Mouse (Mus musculus) monocyte, adult 5-6 weeks (primary cell): Measurements from ENCODE around the gene Plxdc1. TPM values are rescaled to one million over a fixed set of nuclear protein-coding genes. Genes with fewer than 3 reads are reported as not detected.

Experiments
- ATAC-seq: fragments of 153-309, 156-312 bp; replicated peaks from 2 replicates; pipeline ENCODE4 v1.8.0; 2017; ENCODE audit warnings: mild to moderate bottlenecking; ENCODE audit not compliant: low TSS enrichment, insufficient number of reproducible peaks, severe bottlenecking, poor library complexity, low FRiP score
- total RNA-seq: library from RNA; stranded (forward); fragments of 200-1000, 200-491, 200-594 nt; gene quantifications from 3 replicates; pipeline ENCODE4 v1.2.3, GENCODE M21; 2017

Gene Plxdc1
- total RNA-seq, 1 experiment from 2014 or later: 2.4 TPM

- no peak for ATAC-seq
Measured at GRCm38 (mm10) chr11:97901806-97902205, 84.4 kb downstream of the Plxdc1 start.

GRCm38 (mm10) chr11:97899822-97900221, 86.4 kb downstream of the Plxdc1 start:
- ATAC-seq: peak; percentile 96

- ATAC-seq: no peak
Measured at GRCm38 (mm10) chr11:97897568-97898185, 88.6 kb downstream of the Plxdc1 start.

GRCm38 (mm10) chr11:97896655-97897054, 89.6 kb downstream of the Plxdc1 start:
- no peak for ATAC-seq

- no peak for ATAC-seq
Measured at GRCm38 (mm10) chr11:97891821-97892220, 94.4 kb downstream of the Plxdc1 start.

GRCm38 (mm10) chr11:97885296-97885915, 100.8 kb downstream of the Plxdc1 start:
- no peak for ATAC-seq

GRCm38 (mm10) chr11:97884601-97885185, 101.6 kb downstream of the Plxdc1 start:
- no peak for ATAC-seq

- ATAC-seq: peak; percentile 95
Measured at GRCm38 (mm10) chr11:97883918-97884600, 102.2 kb downstream of the Plxdc1 start, which contains the start of gene Fbxo47. Fbxo47 (minus strand) TSS chr11:97884154.

GRCm38 (mm10) chr11:97883542-97883917, 102.7 kb downstream of the Plxdc1 start:
- peak; percentile 70 for ATAC-seq

- ATAC-seq: no peak
Measured at GRCm38 (mm10) chr11:97880362-97880761, 105.9 kb downstream of the Plxdc1 start.

GRCm38 (mm10) chr11:97877341-97877740, 108.9 kb downstream of the Plxdc1 start:
- ATAC-seq: no peak

- no peak for ATAC-seq
Measured at GRCm38 (mm10) chr11:97874396-97874795, 111.8 kb downstream of the Plxdc1 start.

Other genes with a start within 250 kb of the Plxdc1 start
- gene Pip4k2b, start 241.7 kb downstream of the Plxdc1 start, total RNA-seq: 22.1 to 35.2 TPM (median 28.7 TPM) in 3 replicates
- 42.0 to 49.3 TPM (median 43.5 TPM) in 3 replicates for gene Cwc25, start 219.9 kb downstream of the Plxdc1 start, total RNA-seq
- not detected in 3 replicates for gene 1700001P01Rik, start 210.5 kb downstream of the Plxdc1 start, total RNA-seq
- gene Rpl23, start 204.0 kb downstream of the Plxdc1 start, total RNA-seq: 1,225 to 1,795 TPM (median 1,736 TPM) in 3 replicates
- gene Lasp1, start 187.4 kb downstream of the Plxdc1 start, total RNA-seq: 199 to 392 TPM (median 246 TPM) in 3 replicates
- gene B230217C12Rik, start 145.7 kb downstream of the Plxdc1 start, total RNA-seq: 0.96 to 3.0 TPM in 2 of 3 replicates, not detected in the other
- 0.53 to 2.1 TPM (median 1.5 TPM) in 3 replicates for gene Fbxo47, start 102.3 kb downstream of the Plxdc1 start, total RNA-seq
- gene Arl5c, start 9.7 kb upstream of the Plxdc1 start, total RNA-seq: 67.7 to 97.0 TPM (median 83.6 TPM) in 3 replicates
- gene Cacnb1, start 36.6 kb upstream of the Plxdc1 start, total RNA-seq: 1.6 to 3.5 TPM (median 3.3 TPM) in 3 replicates
- gene Rpl19, start 40.3 kb upstream of the Plxdc1 start, total RNA-seq: 1,171 to 1,260 TPM (median 1,185 TPM) in 3 replicates
- gene Stac2, start 67.0 kb upstream of the Plxdc1 start, total RNA-seq: 1.1 TPM in 1 of 3 replicates, not detected in the others
- 26.2 to 33.1 TPM (median 27.1 TPM) in 3 replicates for gene Fbxl20, start 164.0 kb upstream of the Plxdc1 start, total RNA-seq
- gene Med1, start 206.8 kb upstream of the Plxdc1 start, total RNA-seq: 23.7 to 46.9 TPM (median 25.9 TPM) in 3 replicates
- gene Cdk12, start 216.6 kb upstream of the Plxdc1 start, total RNA-seq: 54.4 to 102 TPM (median 56.3 TPM) in 3 replicates